Mouse (Mus musculus): ENCODE results near the gene Runx2. TPM values are rescaled to one million over a fixed set of nuclear protein-coding genes. Genes with fewer than 3 reads are reported as not detected.

Gene Runx2
- polyA plus RNA-seq, 1 experiment from 2014 or later: 2.2 TPM

DNA sequence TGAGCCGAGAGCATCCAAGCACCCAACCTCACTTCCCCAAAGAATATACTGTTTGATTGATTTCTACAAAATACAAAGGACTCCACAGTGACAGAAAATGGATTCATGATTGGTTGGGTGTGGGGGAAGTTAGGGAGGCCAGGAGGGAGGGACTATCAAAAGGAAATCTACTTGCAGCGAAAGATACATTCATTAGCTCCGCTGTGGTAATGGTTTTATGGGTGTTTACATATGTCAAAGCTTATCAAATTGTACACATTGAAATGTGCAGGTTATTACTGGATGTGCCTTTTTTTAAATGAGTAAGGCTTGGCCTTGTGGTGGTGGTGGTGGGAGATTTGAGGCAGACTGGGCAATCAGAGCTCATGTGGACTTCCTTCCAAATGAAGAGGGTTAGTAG lies 271.9 kb downstream of the Runx2 start:
- Histone ChIP-seq H3K27ac (ENCODE audit: low read depth, low read length) (no peak overlapping the region), H3K9me3 (ENCODE audit: control insufficient read depth, low read length) (no peaks in the 10 kb centered on the region), H3K4me2 (ENCODE audit: low read depth, low read length, severe bottlenecking) (no peak overlapping the region), H3K4me1 (replicated peaks; ENCODE audit: control insufficient read depth, insufficient read depth, low read length) (no peaks in the 10 kb centered on the region), H3K4me3 (ENCODE audit: low read depth, low read length) (no peak overlapping the region), H3K27me3 (ENCODE audit: control insufficient read depth, insufficient read depth, low read length) (no peaks in the 10 kb centered on the region), H3K36me3 (ENCODE audit: control insufficient read depth, insufficient read depth, low read length) (no peaks in the 10 kb centered on the region), H3K9ac (ENCODE audit: low read length) (no peak overlapping the region)
- ATAC-seq (replicated peaks; ENCODE audit: low FRiP score) (no peak), DNase-seq (ENCODE audit: low spot score) (no peak)
- whole genome bisulfite sequencing: 91% methylated on average over 3 of the region's 3 CpGs

GRCm38 (mm10) chr17:44540699-44541098 lies 273.9 kb downstream of the Runx2 start:
- ATAC-seq (replicated peaks; ENCODE audit: low FRiP score) (no peak), DNase-seq (ENCODE audit: low spot score) (no peak)
- 77% methylated on average over 5 of the region's 5 CpGs for WGBS
- Histone ChIP-seq H3K4me2 (ENCODE audit: low read depth, low read length, severe bottlenecking) (no peak overlapping the region), H3K9ac (ENCODE audit: low read length) (no peak overlapping the region), H3K36me3 (ENCODE audit: control insufficient read depth, insufficient read depth, low read length) (no peaks in the 10 kb centered on the region), H3K4me3 (ENCODE audit: low read depth, low read length) (no peak overlapping the region), H3K27me3 (ENCODE audit: control insufficient read depth, insufficient read depth, low read length) (no peaks in the 10 kb centered on the region), H3K27ac (ENCODE audit: low read depth, low read length) (no peak overlapping the region), H3K9me3 (ENCODE audit: control insufficient read depth, low read length) (no peaks in the 10 kb centered on the region), H3K4me1 (replicated peaks; ENCODE audit: control insufficient read depth, insufficient read depth, low read length) (no peaks in the 10 kb centered on the region)

- DNase-seq (ENCODE audit: low spot score): no peak
- Histone ChIP-seq H3K4me2 (ENCODE audit: low read depth, low read length, severe bottlenecking) (no peak overlapping the region), H3K36me3 (ENCODE audit: control insufficient read depth, insufficient read depth, low read length) (no peaks in the 10 kb centered on the region), H3K4me3 (ENCODE audit: low read depth, low read length) (no peak overlapping the region), H3K9me3 (ENCODE audit: control insufficient read depth, low read length) (no peaks in the 10 kb centered on the region), H3K4me1 (replicated peaks; ENCODE audit: control insufficient read depth, insufficient read depth, low read length) (no peaks in the 10 kb centered on the region), H3K27ac (ENCODE audit: low read depth, low read length) (no peak overlapping the region), H3K27me3 (ENCODE audit: control insufficient read depth, insufficient read depth, low read length) (no peaks in the 10 kb centered on the region), H3K9ac (ENCODE audit: low read length) (no peak overlapping the region)
- ATAC-seq (replicated peaks; ENCODE audit: low FRiP score): no peak
- WGBS: 80% methylated on average over 11 of the region's 11 CpGs
Observed at GRCm38 (mm10) chr17:44538921-44539320, 275.7 kb downstream of the Runx2 start.

DNA sequence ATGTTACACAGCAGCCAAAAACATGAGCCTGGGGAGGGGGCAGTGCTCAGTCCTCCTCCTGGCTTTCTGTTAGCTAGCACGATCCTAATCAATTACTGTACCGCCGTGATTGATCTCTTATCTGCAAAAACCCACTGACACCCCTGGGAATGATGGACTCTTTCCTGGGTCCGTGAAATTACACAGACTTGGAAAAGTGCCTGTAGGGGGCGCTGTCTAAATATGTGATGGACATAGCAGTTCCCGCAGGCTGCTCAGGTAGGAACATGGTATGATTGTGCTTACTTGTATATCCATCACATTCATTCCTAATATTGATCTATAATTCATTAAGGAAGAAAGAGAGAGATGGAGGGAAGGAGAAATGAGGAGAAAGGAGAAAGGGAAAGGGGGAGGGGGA lies 284.6 kb downstream of the Runx2 start:
- Histone ChIP-seq H3K9me3 (ENCODE audit: control insufficient read depth, low read length) (no peaks in the 10 kb centered on the region), H3K4me1 (replicated peaks; ENCODE audit: control insufficient read depth, insufficient read depth, low read length) (no peaks in the 10 kb centered on the region), H3K36me3 (ENCODE audit: control insufficient read depth, insufficient read depth, low read length) (no peaks in the 10 kb centered on the region), H3K4me3 (ENCODE audit: low read depth, low read length) (no peak overlapping the region), H3K27me3 (ENCODE audit: control insufficient read depth, insufficient read depth, low read length) (no peaks in the 10 kb centered on the region), H3K4me2 (ENCODE audit: low read depth, low read length, severe bottlenecking) (no peak overlapping the region), H3K9ac (ENCODE audit: low read length) (no peak overlapping the region), H3K27ac (ENCODE audit: low read depth, low read length) (no peak overlapping the region)
- DNase-seq (ENCODE audit: low spot score) (no peak), ATAC-seq (replicated peaks; ENCODE audit: low FRiP score) (no peak)
- 75% methylated on average over 6 of the region's 6 CpGs for WGBS

GRCm38 (mm10) chr17:44528617-44529016 lies 286.0 kb downstream of the Runx2 start:
- 53% methylated on average over 4 of the region's 4 CpGs for WGBS

GRCm38 (mm10) chr17:44524146-44524545 lies 290.5 kb downstream of the Runx2 start:
- no peaks in the 10 kb centered on the region for H3K36me3 ChIP-seq (ENCODE audit: control insufficient read depth, insufficient read depth, low read length)
- no peaks in the 10 kb centered on the region for H3K27me3 ChIP-seq (ENCODE audit: control insufficient read depth, insufficient read depth, low read length)
- no peak overlapping the region for H3K4me3 ChIP-seq (ENCODE audit: low read depth, low read length)
- H3K9me3 ChIP-seq (ENCODE audit: control insufficient read depth, low read length): no peaks in the 10 kb centered on the region
- ATAC-seq (replicated peaks; ENCODE audit: low FRiP score) (no peak), DNase-seq (ENCODE audit: low spot score) (no peak)
- no peak overlapping the region for H3K27ac ChIP-seq (ENCODE audit: low read depth, low read length)
- WGBS: 79% methylated on average over 1 of the region's 1 CpGs
- no peaks in the 10 kb centered on the region for H3K4me1 ChIP-seq (replicated peaks; ENCODE audit: control insufficient read depth, insufficient read depth, low read length)
- H3K4me2 ChIP-seq (ENCODE audit: low read depth, low read length, severe bottlenecking): no peak overlapping the region
- no peak overlapping the region for H3K9ac ChIP-seq (ENCODE audit: low read length)

More at GRCm38 (mm10) chr17:44528617-44529016, 286.0 kb downstream of the Runx2 start:
- no peaks in the 10 kb centered on the region for H3K27me3 ChIP-seq (ENCODE audit: control insufficient read depth, insufficient read depth, low read length)
- H3K9me3 ChIP-seq (ENCODE audit: control insufficient read depth, low read length): no peaks in the 10 kb centered on the region
- no peak overlapping the region for H3K4me2 ChIP-seq (ENCODE audit: low read depth, low read length, severe bottlenecking)
- H3K9ac ChIP-seq (ENCODE audit: low read length): no peak overlapping the region
- H3K36me3 ChIP-seq (ENCODE audit: control insufficient read depth, insufficient read depth, low read length): no peaks in the 10 kb centered on the region
- no peak overlapping the region for H3K4me3 ChIP-seq (ENCODE audit: low read depth, low read length)
- DNase-seq (ENCODE audit: low spot score): no peak
- H3K27ac ChIP-seq (ENCODE audit: low read depth, low read length): no peak overlapping the region
- H3K4me1 ChIP-seq (replicated peaks; ENCODE audit: control insufficient read depth, insufficient read depth, low read length): no peaks in the 10 kb centered on the region
- ATAC-seq (replicated peaks; ENCODE audit: low FRiP score): no peak

DNA sequence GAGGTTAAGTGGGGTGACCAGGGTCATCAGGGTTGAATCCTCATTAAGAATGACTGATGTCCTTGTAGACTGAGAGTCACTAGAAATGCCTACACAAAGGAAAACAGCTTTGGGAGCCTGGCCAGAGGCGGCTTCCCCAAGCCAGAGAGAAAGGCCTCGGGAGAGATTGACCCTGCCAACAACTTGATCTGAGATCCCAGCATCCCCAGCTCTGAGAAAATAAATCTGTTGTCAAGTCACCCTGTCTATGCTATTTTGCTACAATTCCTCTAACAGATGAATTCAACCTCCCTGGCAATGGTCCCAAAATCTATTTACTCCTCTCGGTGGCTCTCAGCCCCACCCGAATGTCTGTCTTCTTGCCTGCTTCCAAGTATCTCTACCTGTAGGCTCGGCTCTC lies 291.7 kb downstream of the Runx2 start:
- Histone ChIP-seq H3K36me3 (ENCODE audit: control insufficient read depth, insufficient read depth, low read length) (no peaks in the 10 kb centered on the region), H3K9me3 (ENCODE audit: control insufficient read depth, low read length) (no peaks in the 10 kb centered on the region), H3K27me3 (ENCODE audit: control insufficient read depth, insufficient read depth, low read length) (no peaks in the 10 kb centered on the region), H3K27ac (ENCODE audit: low read depth, low read length) (no peak overlapping the region), H3K9ac (ENCODE audit: low read length) (no peak overlapping the region), H3K4me1 (replicated peaks; ENCODE audit: control insufficient read depth, insufficient read depth, low read length) (no peaks in the 10 kb centered on the region), H3K4me3 (ENCODE audit: low read depth, low read length) (no peak overlapping the region), H3K4me2 (ENCODE audit: low read depth, low read length, severe bottlenecking) (no peak overlapping the region)
- no peak for ATAC-seq (replicated peaks; ENCODE audit: low FRiP score)
- DNase-seq (ENCODE audit: low spot score): no peak
- WGBS: 86% methylated on average over 5 of the region's 5 CpGs

- no peaks in the 10 kb centered on the region for H3K9me3 ChIP-seq (ENCODE audit: control insufficient read depth, low read length)
- ATAC-seq (replicated peaks; ENCODE audit: low FRiP score) (no peak), DNase-seq (ENCODE audit: low spot score) (no peak)
- H3K4me3 ChIP-seq (ENCODE audit: low read depth, low read length): no peak overlapping the region
- no peak overlapping the region for H3K27ac ChIP-seq (ENCODE audit: low read depth, low read length)
- no peak overlapping the region for H3K9ac ChIP-seq (ENCODE audit: low read length)
- no peak overlapping the region for H3K4me2 ChIP-seq (ENCODE audit: low read depth, low read length, severe bottlenecking)
- H3K27me3 ChIP-seq (ENCODE audit: control insufficient read depth, insufficient read depth, low read length): no peaks in the 10 kb centered on the region
- H3K4me1 ChIP-seq (replicated peaks; ENCODE audit: control insufficient read depth, insufficient read depth, low read length): no peaks in the 10 kb centered on the region
- H3K36me3 ChIP-seq (ENCODE audit: control insufficient read depth, insufficient read depth, low read length): no peaks in the 10 kb centered on the region
- 80% methylated on average over 11 of the region's 11 CpGs for WGBS
Observed at GRCm38 (mm10) chr17:44520122-44521075, 294.2 kb downstream of the Runx2 start.

DNA sequence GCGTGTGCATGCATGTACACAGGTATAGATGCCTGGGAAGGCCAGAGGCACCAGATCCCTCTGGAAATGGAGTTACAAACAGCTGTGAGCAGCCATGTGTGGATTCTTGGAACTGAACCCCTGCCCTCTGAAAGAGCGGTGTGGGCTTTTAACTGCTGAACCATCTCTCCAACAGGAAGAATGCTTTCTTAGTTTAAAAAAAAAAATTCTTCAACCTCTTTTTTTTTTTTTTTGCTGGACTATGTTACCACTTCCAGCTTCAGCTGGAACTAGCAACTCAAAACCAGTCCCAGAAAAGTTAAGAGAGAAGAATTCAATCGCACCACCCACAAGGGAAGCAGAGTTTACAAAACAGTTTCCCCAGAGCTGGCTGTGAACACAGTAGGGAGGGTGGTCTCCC lies 295.2 kb downstream of the Runx2 start:
- 86% methylated on average over 3 of the region's 3 CpGs for WGBS
- DNase-seq (ENCODE audit: low spot score) (no peak), ATAC-seq (replicated peaks; ENCODE audit: low FRiP score) (no peak)

More for the DNA sequence above, 295.2 kb downstream of the Runx2 start:
- Histone ChIP-seq H3K27ac (ENCODE audit: low read depth, low read length) (no peak overlapping the region), H3K4me2 (ENCODE audit: low read depth, low read length, severe bottlenecking) (no peak overlapping the region), H3K9me3 (ENCODE audit: control insufficient read depth, low read length) (no peaks in the 10 kb centered on the region), H3K9ac (ENCODE audit: low read length) (no peak overlapping the region), H3K36me3 (ENCODE audit: control insufficient read depth, insufficient read depth, low read length) (no peaks in the 10 kb centered on the region), H3K27me3 (ENCODE audit: control insufficient read depth, insufficient read depth, low read length) (no peaks in the 10 kb centered on the region), H3K4me3 (ENCODE audit: low read depth, low read length) (no peak overlapping the region), H3K4me1 (replicated peaks; ENCODE audit: control insufficient read depth, insufficient read depth, low read length) (no peaks in the 10 kb centered on the region)
